Mouse (Mus musculus): Measurements from ENCODE around the gene Olfr52. TPM values are rescaled to one million over a fixed set of nuclear protein-coding genes. Genes with fewer than 3 reads are reported as not detected.

Olfr52 gene
- total RNA-seq (2023), result not detected

DNA sequence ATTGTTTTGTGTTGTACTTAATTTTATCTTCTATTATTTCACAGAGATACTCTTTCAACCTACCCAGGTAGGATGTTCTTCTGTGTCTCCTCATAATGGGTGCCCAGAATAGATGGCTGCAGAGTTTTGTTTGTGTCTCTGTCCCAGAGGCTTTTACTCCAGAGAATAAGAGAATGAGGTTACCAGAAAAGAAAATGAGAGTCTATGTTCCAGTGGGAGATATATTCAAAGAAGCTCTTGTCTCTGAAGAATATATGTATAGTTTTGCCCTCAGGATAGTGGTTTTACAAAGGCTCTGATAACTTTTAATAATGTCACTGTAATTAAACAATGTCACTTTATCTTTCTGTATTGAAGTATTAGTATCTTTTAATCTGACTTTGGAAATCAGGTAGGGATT lies at the start of gene Olfr52:
TSS of gene Olfr52 (minus strand) at position 101 of the 400 bp plus-strand sequence.

DNA sequence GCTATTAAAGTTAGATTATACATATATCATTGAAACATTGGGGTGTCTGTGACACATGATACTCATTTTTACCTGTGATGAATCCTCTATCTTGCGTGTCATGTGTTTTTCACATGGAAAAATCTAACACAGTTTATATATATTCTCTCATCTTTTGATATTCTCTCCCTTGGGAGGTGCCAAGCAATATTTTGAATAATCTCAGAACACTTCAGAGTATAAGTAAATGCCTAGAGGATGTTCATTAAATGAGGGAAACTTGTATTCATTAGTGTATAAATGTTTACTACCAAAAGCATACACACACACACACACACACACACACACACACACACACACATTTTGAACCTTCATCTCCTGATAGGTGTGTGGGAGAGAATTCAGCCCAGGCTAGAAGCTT lies 45.8 kb upstream of the Olfr52 start, which contains the start of gene Olfr1047:
TSS of gene Olfr1047 (minus strand) at position 101 of the 400 bp plus-strand sequence.

DNA sequence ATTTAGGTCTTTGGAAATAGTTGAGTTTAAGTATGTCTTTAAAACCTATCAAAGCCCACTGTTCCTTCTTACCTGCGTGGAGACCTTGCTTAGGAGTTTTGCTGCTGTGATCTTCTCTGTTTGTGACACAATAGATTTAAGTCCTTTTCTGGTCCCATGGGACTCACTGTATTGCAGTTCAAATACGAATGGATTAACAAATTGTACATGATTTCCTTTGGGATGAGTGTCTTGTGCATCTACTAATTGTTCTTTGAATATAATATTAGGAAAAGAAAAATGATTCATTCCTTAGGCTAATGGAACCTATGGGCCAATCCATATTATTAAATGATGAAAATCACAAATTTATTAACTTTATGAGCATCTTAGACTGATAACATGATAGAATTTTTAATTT lies 33.7 kb upstream of the Olfr52 start, which contains the start of gene Olfr1046:
TSS of gene Olfr1046 (minus strand) at position 101 of the 400 bp plus-strand sequence.

DNA sequence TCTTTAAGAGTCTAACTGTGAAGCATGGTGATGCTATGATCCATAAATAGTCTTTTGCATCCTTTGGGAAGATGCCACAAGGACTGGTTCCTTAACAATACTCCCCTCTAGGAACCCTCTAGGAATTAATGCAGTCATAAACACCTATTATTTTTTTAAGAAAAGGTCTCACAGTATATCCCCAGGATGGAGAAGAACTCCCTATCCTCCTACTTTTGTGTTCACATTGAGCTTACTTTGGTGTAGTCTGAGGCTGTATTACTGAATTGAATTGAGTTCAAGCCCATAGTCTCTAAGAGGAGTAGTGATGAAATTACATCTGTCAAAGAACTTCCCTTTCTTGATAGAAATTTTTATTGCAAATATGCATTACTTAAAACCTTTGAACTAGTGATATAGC lies 17.4 kb upstream of the Olfr52 start, which contains the start of gene Olfr1045:
TSS of gene Olfr1045 (minus strand) at position 101 of the 400 bp plus-strand sequence.

DNA sequence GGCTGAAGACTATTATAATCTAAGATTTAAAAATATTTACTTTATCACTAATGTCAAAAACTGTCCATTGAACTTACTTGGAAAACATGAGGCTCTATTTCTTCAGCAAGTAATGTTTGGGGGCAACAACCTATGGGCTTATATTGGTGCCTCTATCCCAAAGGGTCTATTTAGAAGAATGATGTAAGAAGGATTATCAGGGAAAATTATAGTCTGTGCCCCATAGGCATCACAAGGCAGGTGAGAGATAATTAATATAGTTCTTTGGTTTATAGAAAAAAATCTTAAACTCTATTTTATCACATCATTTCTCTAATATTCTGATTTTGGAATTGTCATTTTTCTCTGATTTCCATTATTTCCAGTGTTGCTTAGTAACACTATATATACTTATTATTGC lies 7.8 kb downstream of the Olfr52 start, which contains the start of gene Olfr1044:
TSS of gene Olfr1044 (minus strand) at position 101 of the 400 bp plus-strand sequence.

DNA sequence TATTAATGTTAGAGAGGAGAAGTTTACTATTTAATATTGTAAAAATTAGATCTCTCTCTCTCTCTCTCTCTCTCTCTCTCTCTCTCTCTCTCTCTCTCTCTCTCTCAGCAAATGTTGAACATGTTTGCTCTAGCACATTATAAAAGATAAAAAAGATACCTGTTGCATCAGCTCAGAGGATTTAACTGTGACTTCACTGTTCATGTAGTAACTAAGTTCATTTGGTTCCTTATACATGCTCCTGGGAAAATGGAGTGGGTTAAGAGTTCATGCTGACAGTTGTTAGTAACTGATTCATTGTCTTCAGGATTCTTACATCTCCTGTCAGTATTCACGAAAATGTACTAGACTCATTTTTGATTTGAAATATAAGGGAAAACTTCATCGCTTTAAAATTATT lies 18.1 kb downstream of the Olfr52 start, which contains the start of gene Olfr1043:
TSS of gene Olfr1043 (minus strand) at position 101 of the 400 bp plus-strand sequence.

DNA sequence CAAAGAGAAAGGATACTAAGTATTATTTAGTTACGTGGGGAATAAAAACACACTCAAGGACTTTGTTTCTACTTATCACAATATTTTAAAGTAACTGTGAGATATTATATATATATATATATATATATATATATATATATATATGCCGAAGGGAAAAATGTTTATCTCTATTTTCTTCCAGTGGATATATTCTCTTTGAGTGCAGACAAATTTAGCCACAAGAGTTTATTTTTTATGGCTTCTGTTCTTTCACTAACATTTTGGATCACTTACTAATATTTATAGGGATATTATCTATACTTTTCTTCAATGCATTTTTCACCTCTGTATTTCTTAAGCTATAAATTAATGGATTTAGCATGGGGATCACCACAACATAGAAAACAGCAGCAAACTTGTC lies 23.7 kb downstream of the Olfr52 start, which contains the start of gene Olfr1042:
TSS of gene Olfr1042 (minus strand) at position 101 of the 400 bp plus-strand sequence.

DNA sequence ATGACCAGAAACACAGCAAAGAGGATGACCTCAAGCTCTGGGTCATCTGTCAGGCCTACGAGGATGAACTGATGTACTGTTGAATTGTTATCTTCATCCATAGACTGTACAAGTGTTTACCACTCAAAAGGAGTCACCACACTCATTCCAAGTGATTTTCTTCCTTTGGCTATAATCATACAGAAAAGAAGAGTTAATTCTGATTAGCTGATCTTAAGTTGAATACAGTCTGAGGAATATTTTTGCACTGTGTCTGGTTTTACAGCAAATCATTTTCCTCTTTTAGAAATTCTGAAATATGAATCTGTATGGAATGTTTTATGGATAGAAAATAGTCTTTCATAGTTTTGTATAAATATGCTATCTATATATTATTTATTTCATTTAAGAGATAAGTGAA lies 38.9 kb downstream of the Olfr52 start, which contains the start of gene Olfr1040:
TSS of gene Olfr1040 (minus strand) at position 101 of the 400 bp plus-strand sequence.

DNA sequence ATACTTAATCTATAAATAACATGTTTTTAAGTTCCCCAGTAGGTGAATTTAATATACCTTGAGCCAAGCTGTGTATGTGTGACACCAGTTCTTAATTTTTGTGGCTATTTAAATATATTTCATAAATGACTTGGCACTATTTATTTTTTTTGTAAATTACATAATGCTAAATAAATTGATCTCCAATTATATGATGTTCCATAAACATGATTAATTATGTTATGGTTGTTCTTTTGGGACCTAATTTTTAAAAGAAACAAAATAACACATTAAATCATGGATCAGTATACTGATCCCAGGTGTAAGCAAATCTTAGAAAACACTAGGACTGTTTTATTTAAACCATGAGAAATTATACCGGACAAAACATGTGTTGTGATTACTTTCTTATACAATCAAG lies 49.7 kb downstream of the Olfr52 start, which contains the start of gene Olfr1039:
TSS of gene Olfr1039 (minus strand) at position 101 of the 400 bp plus-strand sequence.

Other genes with a start within 250 kb of the Olfr52 start
- gene Olfr1028, start 235.2 kb downstream of the Olfr52 start, total RNA-seq (2023), result not detected
- gene Olfr1029, start 211.8 kb downstream of the Olfr52 start, total RNA-seq (2023), result not detected
- not detected for gene Olfr1030, start 206.4 kb downstream of the Olfr52 start, total RNA-seq (2023)
- not detected for gene Olfr1031, start 195.4 kb downstream of the Olfr52 start, total RNA-seq (2023)
- not detected for gene Olfr1032, start 180.1 kb downstream of the Olfr52 start, total RNA-seq (2023)
- gene Olfr1033, start 165.1 kb downstream of the Olfr52 start, total RNA-seq (2023), result not detected
- not detected for gene Olfr1034, start 139.8 kb downstream of the Olfr52 start, total RNA-seq (2023)
- not detected for gene Olfr1036, start 111.7 kb downstream of the Olfr52 start, total RNA-seq (2023)
- gene Olfr1037, start 98.3 kb downstream of the Olfr52 start, total RNA-seq (2023), result not detected
- gene Olfr1039, start 49.8 kb downstream of the Olfr52 start, total RNA-seq (2023), result not detected
- gene Olfr1040, start 39.0 kb downstream of the Olfr52 start, total RNA-seq (2023), result not detected
- gene Olfr1042, start 23.8 kb downstream of the Olfr52 start, total RNA-seq (2023), result not detected
- not detected for gene Olfr1043, start 18.2 kb downstream of the Olfr52 start, total RNA-seq (2023)
- gene Olfr1044, start 7.9 kb downstream of the Olfr52 start, total RNA-seq (2023), result not detected
- gene Olfr1045, start 17.3 kb upstream of the Olfr52 start, total RNA-seq (2023), result not detected
- gene Olfr1046, start 33.6 kb upstream of the Olfr52 start, total RNA-seq (2023), result not detected
- not detected for gene Olfr1047, start 45.7 kb upstream of the Olfr52 start, total RNA-seq (2023)
- gene Olfr1048, start 54.6 kb upstream of the Olfr52 start, total RNA-seq (2023), result not detected
- gene Olfr1049, start 72.6 kb upstream of the Olfr52 start, total RNA-seq (2023), result not detected
- not detected for gene Olfr1051, start 93.4 kb upstream of the Olfr52 start, total RNA-seq (2023)
- not detected for gene Olfr1052, start 106.8 kb upstream of the Olfr52 start, total RNA-seq (2023)
- gene Olfr1053, start 129.6 kb upstream of the Olfr52 start, total RNA-seq (2023), result not detected
- not detected for gene Olfr1054, start 149.8 kb upstream of the Olfr52 start, total RNA-seq (2023)
- not detected for gene Olfr1055, start 164.6 kb upstream of the Olfr52 start, total RNA-seq (2023)
- not detected for gene Olfr1056, start 176.8 kb upstream of the Olfr52 start, total RNA-seq (2023)
- not detected for gene Olfr1057, start 192.7 kb upstream of the Olfr52 start, total RNA-seq (2023)
- gene Olfr1058, start 202.9 kb upstream of the Olfr52 start, total RNA-seq (2023), result not detected
- not detected for gene Olfr1061, start 228.4 kb upstream of the Olfr52 start, total RNA-seq (2023)
- not detected for gene Olfr1062, start 241.1 kb upstream of the Olfr52 start, total RNA-seq (2023)

Data from neutrophil, adult 59 days (primary cell).